Mouse (Mus musculus): ENCODE results near the gene Creg1. TPM values are rescaled to one million over a fixed set of nuclear protein-coding genes. Genes with fewer than 3 reads are reported as not detected.
A peak's percentile ranks its signal among the peaks of the same experiment; 100 is the strongest.

Creg1 gene
- polyA plus RNA-seq, 1 experiment from 2014 or later, result 35.3 TPM

- no peak for ATAC-seq (ENCODE audit: insufficient number of reproducible peaks, insufficient read depth, low FRiP score, low TSS enrichment, low read depth)
Measured at GRCm38 (mm10) chr1:165730129-165730528, 33.4 kb upstream of the Creg1 start.

GRCm38 (mm10) chr1:165731553-165731952 is 32.0 kb upstream of the Creg1 start:
- Histone ChIP-seq H3K9ac (replicated peaks) (no peak overlapping the region), H3K4me1 (replicated peaks) (peaks cover 10% of the 10 kb centered on the region; the same call in 1 of the 2 replicates), H3K36me3 (no peaks in the 10 kb centered on the region), H3K4me2 (no peak overlapping the region), H3K4me3 (replicated peaks) (no peak overlapping the region), H3K27me3 (peaks cover 5% of the 10 kb centered on the region; the same call in 1 of the 2 replicates), H3K9me3 (no peaks in the 10 kb centered on the region), H3K27ac (no peak overlapping the region)
- 68% methylated on average over 6 of the region's 6 CpGs for WGBS
- no peak for ATAC-seq (ENCODE audit: insufficient number of reproducible peaks, insufficient read depth, low FRiP score, low TSS enrichment, low read depth)

More at GRCm38 (mm10) chr1:165730129-165730528, 33.4 kb upstream of the Creg1 start:
- Histone ChIP-seq H3K4me3 (replicated peaks) (no peak overlapping the region), H3K9ac (replicated peaks) (no peak overlapping the region), H3K27me3 (peaks cover 5% of the 10 kb centered on the region; the same call in 1 of the 2 replicates), H3K27ac (no peak overlapping the region), H3K4me1 (replicated peaks) (peaks cover 10% of the 10 kb centered on the region), H3K9me3 (no peaks in the 10 kb centered on the region), H3K36me3 (no peaks in the 10 kb centered on the region), H3K4me2 (no peak overlapping the region)
- 58% methylated on average over 1 of the region's 1 CpGs for WGBS

- ATAC-seq (ENCODE audit: insufficient number of reproducible peaks, insufficient read depth, low FRiP score, low TSS enrichment, low read depth), result no peak
- Histone ChIP-seq H3K4me1 (replicated peaks) (0 out of 2 replicates have a peak, but pooled peaks cover 3% of the 10 kb centered on the region), H3K9me3 (no peaks in the 10 kb centered on the region), H3K27me3 (peaks cover 5% of the 10 kb centered on the region; the same call in 1 of the 2 replicates), H3K4me2 (no peak overlapping the region), H3K27ac (no peak overlapping the region), H3K9ac (replicated peaks) (no peak overlapping the region), H3K4me3 (replicated peaks) (no peak overlapping the region), H3K36me3 (no peaks in the 10 kb centered on the region)
- WGBS, result 94% methylated on average over 2 of the region's 2 CpGs
Measured at GRCm38 (mm10) chr1:165734840-165735239, 28.7 kb upstream of the Creg1 start.

GRCm38 (mm10) chr1:165735826-165736818 is 27.4 kb upstream of the Creg1 start:
- H3K4me1 ChIP-seq (replicated peaks), result no peaks in the 10 kb centered on the region
- no peak overlapping the region for H3K9ac ChIP-seq (replicated peaks)
- WGBS, result 36% methylated on average over 20 of the region's 20 CpGs
- ATAC-seq (ENCODE audit: insufficient number of reproducible peaks, insufficient read depth, low FRiP score, low TSS enrichment, low read depth), result peak; percentile 31; the same call in 1 of the 2 replicates
- H3K4me2 ChIP-seq, result peak overlapping the region; percentile 31; the same call in 1 of the 2 replicates
- no peak overlapping the region for H3K4me3 ChIP-seq (replicated peaks)
- no peak overlapping the region for H3K27ac ChIP-seq
- H3K36me3 ChIP-seq, result no peaks in the 10 kb centered on the region
- H3K27me3 ChIP-seq, result peaks cover 5% of the 10 kb centered on the region; the same call in 1 of the 2 replicates
- H3K9me3 ChIP-seq, result no peaks in the 10 kb centered on the region

- H3K27me3 ChIP-seq, result peaks cover 5% of the 10 kb centered on the region; the same call in 1 of the 2 replicates
- H3K9me3 ChIP-seq, result no peaks in the 10 kb centered on the region
- ATAC-seq (ENCODE audit: insufficient number of reproducible peaks, insufficient read depth, low FRiP score, low TSS enrichment, low read depth), result no peak
- H3K9ac ChIP-seq (replicated peaks), result no peak overlapping the region
- no peaks in the 10 kb centered on the region for H3K4me1 ChIP-seq (replicated peaks)
- WGBS, result 39% methylated on average over 5 of the region's 5 CpGs
- no peak overlapping the region for H3K4me3 ChIP-seq (replicated peaks)
- no peak overlapping the region for H3K27ac ChIP-seq
- no peak overlapping the region for H3K4me2 ChIP-seq
- no peaks in the 10 kb centered on the region for H3K36me3 ChIP-seq
Measured at GRCm38 (mm10) chr1:165737451-165737850, 26.1 kb upstream of the Creg1 start.

GRCm38 (mm10) chr1:165737867-165738266 is 25.7 kb upstream of the Creg1 start:
- WGBS, result 60% methylated on average over 3 of the region's 3 CpGs
- ATAC-seq (ENCODE audit: insufficient number of reproducible peaks, insufficient read depth, low FRiP score, low TSS enrichment, low read depth), result no peak

GRCm38 (mm10) chr1:165738985-165739384 is 24.6 kb upstream of the Creg1 start:
- ATAC-seq (ENCODE audit: insufficient number of reproducible peaks, insufficient read depth, low FRiP score, low TSS enrichment, low read depth), result no peak
- no peak overlapping the region for H3K4me2 ChIP-seq
- H3K27ac ChIP-seq, result no peak overlapping the region
- peaks cover 5% of the 10 kb centered on the region; the same call in 1 of the 2 replicates for H3K27me3 ChIP-seq
- H3K9me3 ChIP-seq, result no peaks in the 10 kb centered on the region
- 38% methylated on average over 1 of the region's 1 CpGs for WGBS
- H3K36me3 ChIP-seq, result no peaks in the 10 kb centered on the region
- H3K9ac ChIP-seq (replicated peaks), result no peak overlapping the region
- no peak overlapping the region for H3K4me3 ChIP-seq (replicated peaks)
- no peaks in the 10 kb centered on the region for H3K4me1 ChIP-seq (replicated peaks)

More at GRCm38 (mm10) chr1:165737867-165738266, 25.7 kb upstream of the Creg1 start:
- no peak overlapping the region for H3K9ac ChIP-seq (replicated peaks)
- H3K9me3 ChIP-seq, result no peaks in the 10 kb centered on the region
- H3K4me2 ChIP-seq, result no peak overlapping the region
- H3K27ac ChIP-seq, result no peak overlapping the region
- H3K4me3 ChIP-seq (replicated peaks), result no peak overlapping the region
- no peaks in the 10 kb centered on the region for H3K4me1 ChIP-seq (replicated peaks)
- H3K36me3 ChIP-seq, result no peaks in the 10 kb centered on the region
- peaks cover 5% of the 10 kb centered on the region; the same call in 1 of the 2 replicates for H3K27me3 ChIP-seq

- no peak overlapping the region for H3K9ac ChIP-seq (replicated peaks)
- H3K4me3 ChIP-seq (replicated peaks), result no peak overlapping the region
- no peak for ATAC-seq (ENCODE audit: insufficient number of reproducible peaks, insufficient read depth, low FRiP score, low TSS enrichment, low read depth)
- no peaks in the 10 kb centered on the region for H3K4me1 ChIP-seq (replicated peaks)
- no peaks in the 10 kb centered on the region for H3K27me3 ChIP-seq
- H3K27ac ChIP-seq, result no peak overlapping the region
- H3K36me3 ChIP-seq, result no peaks in the 10 kb centered on the region
- 84% methylated on average over 8 of the region's 8 CpGs for WGBS
- H3K4me2 ChIP-seq, result no peak overlapping the region
- no peaks in the 10 kb centered on the region for H3K9me3 ChIP-seq
Measured at GRCm38 (mm10) chr1:165741989-165742388, 21.6 kb upstream of the Creg1 start.

- Histone ChIP-seq H3K4me2 (no peak overlapping the region), H3K27me3 (no peaks in the 10 kb centered on the region), H3K4me1 (replicated peaks) (no peaks in the 10 kb centered on the region), H3K9ac (replicated peaks) (no peak overlapping the region), H3K27ac (no peak overlapping the region), H3K9me3 (no peaks in the 10 kb centered on the region), H3K4me3 (replicated peaks) (no peak overlapping the region), H3K36me3 (no peaks in the 10 kb centered on the region)
- 27% methylated on average over 11 of the region's 11 CpGs for WGBS
- ATAC-seq (ENCODE audit: insufficient number of reproducible peaks, insufficient read depth, low FRiP score, low TSS enrichment, low read depth), result no peak
Measured at GRCm38 (mm10) chr1:165748053-165748452, 15.5 kb upstream of the Creg1 start.

- Histone ChIP-seq H3K27ac (no peak overlapping the region), H3K36me3 (no peaks in the 10 kb centered on the region), H3K27me3 (no peaks in the 10 kb centered on the region), H3K4me1 (replicated peaks) (no peaks in the 10 kb centered on the region), H3K4me2 (no peak overlapping the region), H3K9ac (replicated peaks) (no peak overlapping the region), H3K4me3 (replicated peaks) (no peak overlapping the region), H3K9me3 (no peaks in the 10 kb centered on the region)
- ATAC-seq (ENCODE audit: insufficient number of reproducible peaks, insufficient read depth, low FRiP score, low TSS enrichment, low read depth), result no peak
Measured at GRCm38 (mm10) chr1:165751142-165751541, 12.4 kb upstream of the Creg1 start.

GRCm38 (mm10) chr1:165751838-165752237 is 11.7 kb upstream of the Creg1 start:
- no peak overlapping the region for H3K9ac ChIP-seq (replicated peaks)

More at GRCm38 (mm10) chr1:165751838-165752237, 11.7 kb upstream of the Creg1 start:
- Histone ChIP-seq H3K4me3 (replicated peaks) (no peak overlapping the region), H3K4me2 (no peak overlapping the region), H3K27ac (no peak overlapping the region), H3K9me3 (no peaks in the 10 kb centered on the region), H3K27me3 (no peaks in the 10 kb centered on the region), H3K36me3 (no peaks in the 10 kb centered on the region), H3K4me1 (replicated peaks) (no peaks in the 10 kb centered on the region)
- ATAC-seq (ENCODE audit: insufficient number of reproducible peaks, insufficient read depth, low FRiP score, low TSS enrichment, low read depth), result no peak
- 76% methylated on average over 5 of the region's 5 CpGs for WGBS
